Mouse (Mus musculus) limb, embryonic 14.5 days (tissue): Measurements from ENCODE around the gene Kif13a. TPM values are rescaled to one million over a fixed set of nuclear protein-coding genes. Genes with fewer than 3 reads are reported as not detected.

Experiments
- ATAC-seq: fragments of 200-750 bp; cut with Nextera tagmentation; 2 replicates; pipeline ENCODE4 v1.8.0; 2017; ENCODE audit warnings: low read depth, moderate number of reproducible peaks, moderate TSS enrichment; ENCODE audit not compliant: low FRiP score
- DNase-seq: peaks from one replicate; pipeline ENCODE4 v3.0.0-alpha.2; 2015; ENCODE audit warnings: low spot score
- H3K27ac ChIP-seq: fragments of 300-500 bp; sonication (generic); replicated peaks from 2 replicates; pipeline ENCODE4 v1.5.1; 2014; ENCODE audit warnings: low read depth, mild to moderate bottlenecking, low read length, moderate library complexity, mixed read lengths
- H3K27me3 ChIP-seq: fragments of 300-500 bp; sonication (generic); 2 replicates; pipeline ENCODE4 v1.6.1; 2014; ENCODE audit warnings: low read length, mixed read lengths; ENCODE audit not compliant: control insufficient read depth, insufficient read depth
- H3K36me3 ChIP-seq: fragments of 300-500 bp; sonication (generic); 2 replicates; pipeline ENCODE4 v1.6.1; 2014; ENCODE audit warnings: mild to moderate bottlenecking, low read length, moderate library complexity, mixed read lengths; ENCODE audit not compliant: control insufficient read depth, insufficient read depth
- H3K4me1 ChIP-seq: fragments of 300-500 bp; sonication (generic); 2 replicates; pipeline ENCODE4 v1.6.1; 2014; ENCODE audit warnings: antibody characterized with exemption, low read length, mixed read lengths; ENCODE audit not compliant: control insufficient read depth, insufficient read depth
- H3K4me2 ChIP-seq: fragments of 300-500 bp; sonication (generic); replicated peaks from 2 replicates; pipeline ENCODE4 v1.6.1; 2014; ENCODE audit warnings: low read depth, mild to moderate bottlenecking, low read length, moderate library complexity; ENCODE audit not compliant: severe bottlenecking
- H3K4me3 ChIP-seq: fragments of 300-500 bp; sonication (generic); replicated peaks from 2 replicates; pipeline ENCODE4 v1.5.1; 2014; ENCODE audit warnings: low read length
- H3K9ac ChIP-seq: fragments of 300-500 bp; sonication (generic); 2 replicates; pipeline ENCODE4 v1.6.1; 2014; ENCODE audit warnings: mild to moderate bottlenecking, low read depth, low read length, moderate library complexity; ENCODE audit not compliant: severe bottlenecking
- H3K9me3 ChIP-seq: fragments of 300-500 bp; sonication (generic); 2 replicates; pipeline ENCODE4 v1.6.1; 2016; ENCODE audit warnings: low read length; ENCODE audit not compliant: control insufficient read depth
- POLR2A ChIP-seq: fragments of 200-500 bp; IDR thresholded peaks from 2 replicates; pipeline ENCODE4 v1.8.0; 2012; ENCODE audit warnings: inconsistent platforms, mild to moderate bottlenecking, moderate library complexity, borderline replicate concordance; ENCODE audit not compliant: insufficient read depth, insufficient read length; ENCODE audit errors: extremely low read depth
- WGBS: fragments of 180-500 bp; shearing (Covaris S2); extraction: QIAGEN DNeasy Blood & Tissue Kit; methylation state at CpG from one replicate; pipeline ENCODE4 v1.1.7; 2014; 5-methylcytosine and 5-hydroxymethylcytosine counted together
- polyA plus RNA-seq, 2 experiments: library from polyadenylated mRNA; depleted of rRNA in 1 of 2; stranded (reverse) in 1 of 2; unstranded in 1 of 2; fragments of >200 nt; fragmentation: Nextera tagmentation in 1 of 2; extraction: Ambion mirVana in 1 of 2; gene quantifications; 2 replicates each; pipeline versions ENCODE4 v1.2.1 to v1.2.3; 2012 to 2014

The Kif13a gene
- polyA plus RNA-seq, 2 experiments = 27.6 to 28.7 TPM

DNA sequence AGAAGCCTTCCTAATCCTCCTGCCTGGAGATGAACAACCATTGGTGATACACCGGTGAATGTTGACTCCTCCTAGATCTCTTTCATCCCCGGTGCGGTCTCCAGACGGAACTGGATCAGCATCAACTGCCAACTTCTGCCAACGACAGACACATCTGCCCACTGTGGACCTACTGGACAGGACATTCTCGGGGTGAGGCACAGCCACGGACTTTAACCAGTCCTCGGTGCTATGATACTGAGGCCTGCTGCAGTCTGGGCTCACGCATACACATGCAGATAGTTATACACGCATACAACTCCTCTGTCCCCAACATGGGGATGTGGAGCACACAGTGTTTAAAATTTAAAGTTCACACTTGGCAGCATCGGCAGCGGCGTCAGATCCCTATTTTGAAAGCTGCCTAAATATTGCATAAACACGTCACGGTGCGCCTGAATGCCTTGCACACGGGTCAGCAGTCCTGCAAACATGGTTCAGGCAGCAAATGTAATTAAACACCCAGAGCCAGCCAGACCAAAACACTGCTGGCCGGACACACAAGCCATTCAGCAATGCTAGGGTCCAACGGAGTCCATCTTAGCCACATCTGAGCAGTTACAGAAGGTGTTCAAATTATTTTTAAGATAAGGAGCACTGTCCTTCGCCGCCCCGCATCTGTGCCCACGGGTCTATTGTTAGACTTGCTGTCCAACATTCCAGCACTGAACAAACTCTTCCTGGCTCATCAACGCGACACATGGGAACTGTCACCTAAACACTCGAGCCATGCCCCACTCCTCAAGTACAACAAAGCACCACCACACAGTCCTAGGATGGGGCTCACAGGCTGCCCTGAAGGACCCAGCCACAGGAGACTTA, 44.5 kb downstream of the Kif13a start:
- no peak overlapping the region for H3K4me3 ChIP-seq
- H3K4me2 ChIP-seq = no peak overlapping the region
- no peaks in the 10 kb centered on the region for H3K36me3 ChIP-seq
- DNase-seq = no peak
- TF ChIP-seq POLR2A = no peak
- 0 out of 2 replicates have a peak, but pooled peaks have one; percentile 12 for ATAC-seq
- 78% methylated on average over 26 of the region's 26 CpGs for WGBS
- H3K4me1 ChIP-seq = peaks cover 12% of the 10 kb centered on the region
- H3K9ac ChIP-seq = no peak overlapping the region
- no peak overlapping the region for H3K27ac ChIP-seq
- H3K9me3 ChIP-seq = no peaks in the 10 kb centered on the region
- no peaks in the 10 kb centered on the region for H3K27me3 ChIP-seq

DNA sequence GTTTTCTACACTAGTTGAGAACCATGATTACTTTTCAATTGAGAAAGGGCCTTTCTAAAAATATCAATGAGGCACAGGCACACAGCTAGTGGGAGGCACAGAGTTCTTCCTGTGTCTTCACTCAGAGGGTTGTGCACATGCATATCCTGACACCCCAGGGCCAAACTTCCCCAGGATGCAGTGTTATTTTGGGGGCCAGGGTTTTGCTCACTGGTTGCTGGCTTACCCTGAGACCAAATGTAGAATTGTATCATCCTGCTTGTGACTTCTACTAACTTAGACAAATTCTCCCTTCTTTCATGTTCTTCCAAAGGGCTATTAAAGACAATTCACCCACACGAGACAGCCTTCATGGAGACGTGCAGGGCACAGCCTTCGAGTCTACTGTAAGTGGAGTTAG, 45.7 kb downstream of the Kif13a start:
- Histone ChIP-seq H3K4me2 (no peak overlapping the region), H3K9ac (no peak overlapping the region), H3K36me3 (no peaks in the 10 kb centered on the region), H3K27ac (no peak overlapping the region), H3K4me3 (no peak overlapping the region), H3K9me3 (no peaks in the 10 kb centered on the region), H3K27me3 (no peaks in the 10 kb centered on the region), H3K4me1 (peaks cover 12% of the 10 kb centered on the region)
- WGBS = 76% methylated on average over 3 of the region's 3 CpGs
- no peak for ATAC-seq
- no peak for DNase-seq
- no peak for TF ChIP-seq POLR2A

DNA sequence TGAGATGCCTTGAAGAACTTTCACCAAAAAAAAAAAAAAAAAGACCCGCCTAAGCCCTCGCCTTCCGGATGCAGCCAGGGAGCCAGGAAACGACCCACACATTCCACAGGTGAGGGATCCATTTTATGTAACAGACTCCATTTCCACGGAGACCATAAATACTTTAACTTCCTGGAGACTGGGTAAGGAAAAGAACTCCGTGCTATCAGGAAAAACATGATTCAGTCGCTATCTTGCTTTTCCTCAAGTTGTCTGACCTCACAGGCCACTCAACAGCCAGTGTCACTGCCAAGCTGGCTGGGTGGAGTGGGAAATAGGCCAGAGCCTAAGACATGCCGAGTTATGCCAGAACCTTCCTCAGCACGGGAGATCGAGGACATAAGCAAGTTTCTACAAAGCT, 46.3 kb downstream of the Kif13a start:
- Histone ChIP-seq H3K9ac (no peak overlapping the region), H3K27me3 (no peaks in the 10 kb centered on the region), H3K27ac (peak overlapping the region; percentile 21; the same call in 1 of the 2 replicates), H3K4me3 (no peak overlapping the region), H3K4me2 (no peak overlapping the region), H3K4me1 (peaks cover 9% of the 10 kb centered on the region), H3K9me3 (no peaks in the 10 kb centered on the region), H3K36me3 (no peaks in the 10 kb centered on the region)
- TF ChIP-seq POLR2A = no peak
- ATAC-seq = 0 out of 2 replicates have a peak, but pooled peaks have one; percentile 23
- peak; percentile 18 for DNase-seq
- whole genome bisulfite sequencing = 34% methylated on average over 10 of the region's 10 CpGs

DNA sequence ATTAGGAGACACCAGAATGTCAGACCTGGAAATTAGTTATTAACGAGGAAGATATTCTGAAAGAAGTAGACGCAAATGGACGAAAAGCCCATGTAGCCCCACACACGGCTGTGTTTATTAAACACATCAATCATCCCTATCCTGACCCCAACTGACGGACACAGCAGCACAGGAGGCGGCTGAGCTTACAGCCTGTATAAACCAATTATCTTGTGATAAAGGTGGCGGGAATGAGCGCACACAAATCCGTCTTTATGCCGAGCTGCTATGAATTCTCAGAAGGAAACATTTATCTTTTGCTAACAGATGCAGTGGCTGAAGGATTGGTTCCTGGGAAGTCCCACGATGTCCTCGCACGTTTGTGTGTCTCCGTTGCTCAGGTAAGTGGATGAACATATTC, 48.9 kb downstream of the Kif13a start:
- no peaks in the 10 kb centered on the region for H3K9me3 ChIP-seq
- peaks cover 9% of the 10 kb centered on the region for H3K4me1 ChIP-seq
- H3K27me3 ChIP-seq = no peaks in the 10 kb centered on the region
- ATAC-seq = no peak
- no peak for TF ChIP-seq POLR2A
- no peak overlapping the region for H3K9ac ChIP-seq
- H3K4me3 ChIP-seq = no peak overlapping the region
- no peaks in the 10 kb centered on the region for H3K36me3 ChIP-seq
- no peak overlapping the region for H3K27ac ChIP-seq
- WGBS = 61% methylated on average over 14 of the region's 14 CpGs
- DNase-seq = no peak
- no peak overlapping the region for H3K4me2 ChIP-seq

DNA sequence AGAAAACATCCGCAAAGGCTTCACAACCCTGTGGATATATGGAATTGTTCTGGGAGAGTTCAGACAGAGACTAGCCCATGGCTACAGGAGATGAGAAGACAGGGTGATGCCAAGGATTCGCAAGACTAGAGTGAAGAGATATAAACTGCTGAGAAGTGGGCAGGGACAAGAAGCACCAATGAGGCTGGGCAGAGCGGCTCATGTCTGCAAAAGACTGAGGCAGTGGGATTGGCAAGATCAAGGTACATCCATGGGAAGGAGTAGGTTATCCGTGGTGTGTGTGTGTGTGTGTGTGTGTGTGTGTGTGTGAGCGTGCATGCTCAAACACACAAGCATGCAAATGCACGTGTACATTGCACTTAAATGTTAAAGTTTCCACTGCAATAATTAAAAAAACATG, 49.4 kb downstream of the Kif13a start:
- Histone ChIP-seq H3K9ac (no peak overlapping the region), H3K4me3 (no peak overlapping the region), H3K27me3 (no peaks in the 10 kb centered on the region), H3K4me2 (no peak overlapping the region), H3K27ac (no peak overlapping the region), H3K4me1 (peaks cover 9% of the 10 kb centered on the region), H3K36me3 (no peaks in the 10 kb centered on the region), H3K9me3 (no peaks in the 10 kb centered on the region)
- TF ChIP-seq POLR2A = no peak
- ATAC-seq (no peak), DNase-seq (no peak)
- WGBS = 74% methylated on average over 6 of the region's 6 CpGs
